ENCODE assay signal across 20 mouse cellular contexts in the genomic region with DNA sequence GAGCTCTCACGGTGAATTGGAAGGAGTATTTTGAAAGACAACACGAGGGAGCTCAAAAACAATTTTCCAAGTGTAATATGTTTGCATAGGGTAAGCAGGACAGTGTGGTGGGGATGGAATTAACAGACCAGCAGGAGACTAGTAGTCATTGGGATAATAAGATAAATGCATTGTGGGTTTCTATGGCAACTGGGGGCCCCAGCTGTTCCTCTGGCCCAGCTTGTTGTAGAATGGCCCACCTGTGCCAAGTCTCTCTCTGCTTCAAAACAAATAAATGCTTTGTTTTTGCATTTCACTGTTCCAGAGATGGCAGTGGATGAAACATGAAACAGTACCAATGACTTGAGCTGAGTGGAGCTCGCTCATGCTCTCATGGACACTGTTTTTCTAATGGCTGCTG.
DNase-seq lines count a peak whose midpoint lies in the region; ATAC-seq lines count a peak whose summit lies in the region.
"Had no signal": no experiment of that assay in that cellular context is flagged by ENCODE, and none has a peak within 500 bp of the region (broad histone marks: within the 10 kb centered on the region; RNA-seq: fewer than 3 reads in every experiment).

No protein-coding gene starts in this region.

- peaks cover 3% of the 10 kb centered on the region; the same call in 1 of the 2 replicates for H3K4me1 ChIP-seq in hindbrain, embryonic 15.5 days (replicated peaks)
- H3K4me1 ChIP-seq: heart, embryonic 10.5 days; limb, embryonic 10.5 days; liver, embryonic 15.5 days had no signal

- H3K27ac ChIP-seq in hindbrain, embryonic 15.5 days (replicated peaks): no peak overlapping the region
- H3K27ac ChIP-seq: heart, embryonic 10.5 days; limb, embryonic 10.5 days; liver, embryonic 15.5 days; macrophage had no signal

- no peak overlapping the region for H3K4me3 ChIP-seq in hindbrain, embryonic 15.5 days
- H3K4me3 ChIP-seq: heart, embryonic 10.5 days; limb, embryonic 10.5 days; liver, embryonic 15.5 days; myocyte had no signal

- WGBS in hindbrain, embryonic 15.5 days: 50% methylated on average over 3 of the region's 3 CpGs

- no peaks in the 10 kb centered on the region for H3K36me3 ChIP-seq in hindbrain, embryonic 15.5 days
- H3K36me3 ChIP-seq: heart, embryonic 10.5 days; limb, embryonic 10.5 days; liver, embryonic 15.5 days had no signal

- no peaks in the 10 kb centered on the region for H3K9me3 ChIP-seq in hindbrain, embryonic 15.5 days
- H3K9me3 ChIP-seq: heart, embryonic 10.5 days; limb, embryonic 10.5 days; liver, embryonic 15.5 days had no signal

- ATAC-seq in hindbrain, embryonic 15.5 days (ENCODE audit: low FRiP score, low read depth): peak; percentile 81
- ATAC-seq in megakaryocyte, adult 5-6 weeks (ENCODE audit: poor library complexity, severe bottlenecking): no peak
- no peak for ATAC-seq in inflammation-experienced regulatory T-cells, adult 6 months
- ATAC-seq: Patski had no signal

- H3K27me3 ChIP-seq in hindbrain, embryonic 15.5 days: no peaks in the 10 kb centered on the region
- H3K27me3 ChIP-seq: liver, embryonic 15.5 days had no signal

- no peak overlapping the region for H3K9ac ChIP-seq in hindbrain, embryonic 15.5 days
- H3K9ac ChIP-seq: liver, embryonic 15.5 days had no signal

- no peak overlapping the region for H3K4me2 ChIP-seq in hindbrain, embryonic 15.5 days
- H3K4me2 ChIP-seq: liver, embryonic 15.5 days had no signal

- DNase-seq in cerebellum, postnatal 10 days: peak; percentile 35 to 53
- DNase-seq in cerebellum, adult 18-20 months: no peak
- peak; percentile 12 for DNase-seq in Muller cell, postnatal 12 days (ENCODE audit: inconsistent ontology term)
- peak; percentile 36 to 72 for DNase-seq in layer of hippocampus, postnatal 14 days (ENCODE audit: low spot score in 2 of 2)
- no peak for DNase-seq in urinary bladder, postnatal 14 days (ENCODE audit: low spot score)
- DNase-seq: cerebellum, adult 9-10 months; gastrocnemius, postnatal 10 days; heart, postnatal 36 days; kidney, adult 2 months; spleen, adult 18-20 months; thymus, postnatal 25 days had no signal

Comparison
In these comparisons a context has a peak if more than half of its experiments do, and no peak if none do; other contexts are left out.
1. DNase-seq: peak in cerebellum, postnatal 10 days (2 of 2), Muller cell, postnatal 12 days (single experiment) and layer of hippocampus, postnatal 14 days (2 of 2); none in cerebellum, adult 18-20 months (0 of 2) and urinary bladder, postnatal 14 days (single experiment).